Mouse (Mus musculus): ENCODE measurements at regions not wholly inside any gene's neighbourhood (a gene's known extent, or its start where the extent isn't known, plus 50 kb on each side); places are given as distances from the start of the nearest gene placed in this dataset.
"Not testable (repeated sequence)": the region's sequence is repeated elsewhere in the genome, so short reads cannot be mapped to it uniquely, and the experiment has no call there.

DNA sequence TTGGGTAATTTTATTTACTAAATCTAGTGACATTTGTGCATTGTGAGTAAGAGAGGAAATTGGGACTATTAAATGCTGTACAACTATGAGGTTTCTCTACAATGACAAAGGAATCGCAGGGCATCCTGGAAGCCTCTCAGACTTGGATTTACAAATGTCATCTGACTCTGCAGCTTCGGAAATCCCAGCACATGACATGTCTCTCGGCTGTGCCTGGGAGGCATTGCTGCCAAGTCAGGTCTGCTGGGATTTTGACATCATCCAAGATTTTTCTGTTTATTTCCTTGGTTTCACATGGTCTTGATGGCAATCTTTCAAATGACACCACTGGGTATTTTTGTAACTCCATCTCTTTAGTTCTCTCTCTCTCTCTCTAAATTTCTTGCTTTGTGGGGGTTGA lies 99.4 kb upstream of the Hivep1 start:
- no peak overlapping the region for H3K4me2 ChIP-seq (ENCODE audit: low read length)
- ATAC-seq (ENCODE audit: low FRiP score, low TSS enrichment): no peak

DNA sequence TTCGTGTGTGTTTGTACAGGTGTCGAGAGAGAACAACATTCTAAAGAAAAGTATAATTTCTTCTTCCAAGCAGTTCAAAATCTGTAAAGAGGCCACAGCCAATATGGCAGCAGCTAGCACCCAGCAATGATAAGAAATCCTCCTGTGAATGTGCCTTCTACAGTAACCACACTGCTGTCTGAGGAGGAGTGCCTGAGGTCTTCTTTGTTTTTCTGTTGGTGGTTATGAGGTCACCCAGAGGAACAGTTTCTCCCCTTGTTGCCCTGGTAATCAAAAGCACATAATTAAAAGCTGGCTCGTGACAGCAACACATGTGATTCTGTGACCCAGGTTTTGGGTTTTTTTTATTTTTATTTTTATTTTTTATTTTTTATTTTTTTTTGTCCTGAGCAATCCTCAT lies 100.8 kb upstream of the Adtrp start:
- H3K27me3 ChIP-seq (ENCODE audit: control insufficient read depth, insufficient read depth, low read length): no peaks in the 10 kb centered on the region
- 89% methylated on average over 3 of the region's 3 CpGs for WGBS
- no peak overlapping the region for H3K9ac ChIP-seq (replicated peaks; ENCODE audit: low read length)
- no peak for ATAC-seq (ENCODE audit: low FRiP score, low TSS enrichment)
- H3K4me3 ChIP-seq (replicated peaks; ENCODE audit: low read depth, low read length): no peak overlapping the region
- peaks cover 4% of the 10 kb centered on the region; the same call in 1 of the 2 replicates for H3K4me1 ChIP-seq (ENCODE audit: control insufficient read depth, insufficient read depth, low read length)
- H3K27ac ChIP-seq (replicated peaks; ENCODE audit: low read depth, low read length): no peak overlapping the region
- no peaks in the 10 kb centered on the region for H3K36me3 ChIP-seq (ENCODE audit: control insufficient read depth, insufficient read depth, low read length)
- H3K9me3 ChIP-seq (ENCODE audit: control insufficient read depth, low read length): no peaks in the 10 kb centered on the region
- DNase-seq: no peak
- no peak overlapping the region for H3K4me2 ChIP-seq (ENCODE audit: low read length)

More for the DNA sequence above, 99.4 kb upstream of the Hivep1 start:
- Histone ChIP-seq H3K27ac (replicated peaks; ENCODE audit: low read depth, low read length) (no peak overlapping the region), H3K9ac (replicated peaks; ENCODE audit: low read length) (no peak overlapping the region), H3K4me3 (replicated peaks; ENCODE audit: low read depth, low read length) (no peak overlapping the region), H3K4me1 (ENCODE audit: control insufficient read depth, insufficient read depth, low read length) (no peaks in the 10 kb centered on the region), H3K27me3 (ENCODE audit: control insufficient read depth, insufficient read depth, low read length) (no peaks in the 10 kb centered on the region), H3K9me3 (ENCODE audit: control insufficient read depth, low read length) (no peaks in the 10 kb centered on the region), H3K36me3 (ENCODE audit: control insufficient read depth, insufficient read depth, low read length) (no peaks in the 10 kb centered on the region)
- WGBS: 70% methylated on average over 3 of the region's 3 CpGs
- peak; percentile 27 for DNase-seq

DNA sequence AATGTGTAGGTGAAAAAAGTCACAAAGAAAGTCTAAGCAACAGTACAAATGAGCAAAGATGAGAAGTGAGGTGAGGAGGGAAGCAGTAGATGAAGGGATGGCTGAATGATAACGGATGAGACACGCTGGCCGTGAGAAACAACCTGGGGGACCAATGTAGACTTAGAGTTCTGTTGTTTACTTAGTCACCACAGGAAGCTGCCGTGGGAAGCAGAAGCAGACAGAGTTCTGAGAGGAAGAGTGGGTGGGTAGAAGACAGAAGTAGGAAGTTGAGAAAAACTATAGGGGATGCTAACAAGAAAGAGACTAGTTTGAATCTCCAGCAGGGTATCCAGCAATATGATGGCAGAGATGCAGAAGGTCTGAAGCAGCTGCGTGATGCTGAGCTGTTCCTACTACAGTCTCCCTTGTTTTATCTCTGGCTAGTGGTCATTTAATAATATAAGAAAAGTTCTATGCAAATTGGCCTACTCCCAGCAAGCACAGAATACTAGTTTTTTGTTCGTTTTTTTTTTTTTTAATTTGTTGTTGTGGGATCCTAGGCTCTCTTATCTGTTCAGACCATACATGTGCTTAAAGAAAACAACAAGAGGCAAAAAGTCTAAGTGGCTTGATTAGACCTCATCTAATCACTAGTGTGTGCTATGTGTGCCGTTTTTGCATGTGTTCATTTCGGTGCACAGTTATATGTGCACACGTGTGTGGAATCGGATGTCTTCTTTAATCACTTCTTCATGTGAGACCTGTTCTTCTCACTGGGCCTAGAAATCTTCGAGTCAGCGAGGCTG lies 85.0 kb upstream of the Adtrp start:
- ATAC-seq (ENCODE audit: low FRiP score, low TSS enrichment): no peak
- 89% methylated on average over 12 of the region's 12 CpGs for WGBS
- no peak for DNase-seq

DNA sequence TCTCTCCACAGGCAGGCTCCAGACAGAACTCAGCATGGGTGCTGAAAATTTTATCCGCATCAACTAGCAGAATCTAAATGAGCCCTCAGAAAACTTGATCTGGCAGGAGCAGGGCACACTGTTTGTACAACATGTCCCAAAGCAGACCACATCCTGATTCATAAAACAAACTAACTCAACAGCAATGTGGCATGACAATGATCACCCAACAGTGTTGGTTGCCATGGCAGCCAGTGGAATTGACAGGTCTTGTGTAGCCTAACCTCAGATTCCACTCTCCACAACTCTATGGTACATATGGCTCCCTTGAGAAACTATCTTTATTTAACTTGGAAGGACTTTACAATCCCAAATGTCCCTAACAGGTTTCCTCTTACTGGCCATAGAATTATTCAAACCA lies 82.3 kb upstream of the Adtrp start:
- Histone ChIP-seq H3K27me3 (ENCODE audit: control insufficient read depth, insufficient read depth, low read length) (no peaks in the 10 kb centered on the region), H3K36me3 (ENCODE audit: control insufficient read depth, insufficient read depth, low read length) (no peaks in the 10 kb centered on the region), H3K9ac (replicated peaks; ENCODE audit: low read length) (no peak overlapping the region), H3K4me2 (ENCODE audit: low read length) (no peak overlapping the region), H3K27ac (replicated peaks; ENCODE audit: low read depth, low read length) (no peak overlapping the region), H3K9me3 (ENCODE audit: control insufficient read depth, low read length) (no peaks in the 10 kb centered on the region), H3K4me3 (replicated peaks; ENCODE audit: low read depth, low read length) (no peak overlapping the region), H3K4me1 (ENCODE audit: control insufficient read depth, insufficient read depth, low read length) (no peaks in the 10 kb centered on the region)
- 63% methylated on average over 1 of the region's 1 CpGs for WGBS
- ATAC-seq (ENCODE audit: low FRiP score, low TSS enrichment) (no peak), DNase-seq (no peak)

More for the DNA sequence above, 85.0 kb upstream of the Adtrp start:
- Histone ChIP-seq H3K4me1 (ENCODE audit: control insufficient read depth, insufficient read depth, low read length) (no peaks in the 10 kb centered on the region), H3K9ac (replicated peaks; ENCODE audit: low read length) (no peak overlapping the region), H3K4me2 (ENCODE audit: low read length) (no peak overlapping the region), H3K9me3 (ENCODE audit: control insufficient read depth, low read length) (no peaks in the 10 kb centered on the region), H3K4me3 (replicated peaks; ENCODE audit: low read depth, low read length) (no peak overlapping the region), H3K27ac (replicated peaks; ENCODE audit: low read depth, low read length) (no peak overlapping the region), H3K27me3 (ENCODE audit: control insufficient read depth, insufficient read depth, low read length) (no peaks in the 10 kb centered on the region), H3K36me3 (ENCODE audit: control insufficient read depth, insufficient read depth, low read length) (no peaks in the 10 kb centered on the region)

DNA sequence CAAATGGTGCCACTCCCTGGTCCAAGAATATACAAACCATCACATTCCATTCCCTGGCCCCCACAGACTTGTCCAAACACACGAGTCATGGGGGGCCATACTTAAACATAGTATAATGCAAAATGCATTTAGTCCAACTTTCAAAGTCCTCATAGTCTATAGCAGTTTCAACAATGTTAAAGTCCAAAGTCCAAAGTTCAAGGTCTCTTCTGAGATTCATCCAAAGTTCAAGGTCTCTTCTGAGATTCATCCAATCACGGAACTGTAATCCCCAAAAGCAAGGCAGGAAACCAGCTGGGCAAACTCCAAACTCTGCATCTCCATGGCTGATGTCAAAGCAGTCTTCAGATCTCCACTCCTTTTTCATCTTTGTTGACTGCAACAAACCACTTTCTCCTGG lies 78.4 kb upstream of the Adtrp start:
- ATAC-seq (ENCODE audit: low FRiP score, low TSS enrichment); H3K27ac ChIP-seq (replicated peaks; ENCODE audit: low read depth, low read length); H3K9me3 ChIP-seq (ENCODE audit: control insufficient read depth, low read length); H3K4me1 ChIP-seq (ENCODE audit: control insufficient read depth, insufficient read depth, low read length); H3K27me3 ChIP-seq (ENCODE audit: control insufficient read depth, insufficient read depth, low read length); H3K9ac ChIP-seq (replicated peaks; ENCODE audit: low read length); H3K4me3 ChIP-seq (replicated peaks; ENCODE audit: low read depth, low read length); DNase-seq; H3K4me2 ChIP-seq (ENCODE audit: low read length); H3K36me3 ChIP-seq (ENCODE audit: control insufficient read depth, insufficient read depth, low read length): not testable (repeated sequence)
- 87% methylated on average over 2 of the region's 2 CpGs for WGBS

DNA sequence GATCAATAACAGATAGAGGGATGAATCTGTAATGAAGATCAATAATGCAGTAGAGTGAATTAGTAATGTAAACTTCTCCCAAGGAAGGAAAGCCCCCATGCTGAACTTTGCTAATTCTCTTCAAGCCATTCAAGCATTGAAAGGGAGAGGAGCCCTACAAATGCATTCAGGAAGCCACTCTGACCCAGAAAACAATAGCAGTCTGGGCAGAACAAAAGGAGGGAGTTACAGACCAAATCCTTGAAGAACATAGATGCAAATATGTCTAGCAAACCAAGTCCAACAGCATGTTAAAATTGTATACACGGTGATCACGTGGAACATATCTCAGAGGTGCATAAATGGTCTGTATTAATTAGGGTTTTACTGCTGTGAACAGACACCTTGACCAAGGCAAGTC lies 77.7 kb upstream of the Adtrp start:
- Histone ChIP-seq H3K36me3 (ENCODE audit: control insufficient read depth, insufficient read depth, low read length) (no peaks in the 10 kb centered on the region), H3K4me1 (ENCODE audit: control insufficient read depth, insufficient read depth, low read length) (no peaks in the 10 kb centered on the region), H3K9ac (replicated peaks; ENCODE audit: low read length) (no peak overlapping the region), H3K4me3 (replicated peaks; ENCODE audit: low read depth, low read length) (no peak overlapping the region), H3K4me2 (ENCODE audit: low read length) (no peak overlapping the region), H3K27me3 (ENCODE audit: control insufficient read depth, insufficient read depth, low read length) (no peaks in the 10 kb centered on the region), H3K27ac (replicated peaks; ENCODE audit: low read depth, low read length) (no peak overlapping the region), H3K9me3 (ENCODE audit: control insufficient read depth, low read length) (no peaks in the 10 kb centered on the region)
- ATAC-seq (ENCODE audit: low FRiP score, low TSS enrichment): no peak
- DNase-seq: no peak
- WGBS: 28% methylated on average over 2 of the region's 2 CpGs

DNA sequence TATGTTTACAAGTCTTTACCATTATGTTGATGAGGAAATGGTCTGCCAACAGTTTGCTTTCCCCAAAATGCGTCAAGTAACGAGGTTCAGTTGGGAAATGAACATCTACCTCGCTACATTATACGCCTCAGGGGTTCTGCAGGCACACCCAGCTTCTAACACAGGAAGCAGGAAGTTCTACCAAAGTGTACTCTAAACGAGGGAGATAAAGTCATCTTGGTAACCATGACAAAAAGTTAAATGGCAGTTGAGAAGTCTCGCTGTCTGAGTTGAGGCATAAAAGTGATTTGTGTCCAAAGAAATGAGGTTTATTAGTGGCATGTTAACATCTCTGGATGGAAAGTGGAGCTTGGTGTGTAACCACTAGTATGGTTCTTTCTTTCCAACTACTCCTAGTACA lies 73.7 kb upstream of the Adtrp start:
- Histone ChIP-seq H3K4me3 (replicated peaks; ENCODE audit: low read depth, low read length) (no peak overlapping the region), H3K27me3 (ENCODE audit: control insufficient read depth, insufficient read depth, low read length) (no peaks in the 10 kb centered on the region), H3K4me1 (ENCODE audit: control insufficient read depth, insufficient read depth, low read length) (peaks cover 10% of the 10 kb centered on the region), H3K4me2 (ENCODE audit: low read length) (no peak overlapping the region), H3K36me3 (ENCODE audit: control insufficient read depth, insufficient read depth, low read length) (no peaks in the 10 kb centered on the region), H3K9ac (replicated peaks; ENCODE audit: low read length) (no peak overlapping the region), H3K9me3 (ENCODE audit: control insufficient read depth, low read length) (no peaks in the 10 kb centered on the region), H3K27ac (replicated peaks; ENCODE audit: low read depth, low read length) (no peak overlapping the region)
- DNase-seq (no peak), ATAC-seq (ENCODE audit: low FRiP score, low TSS enrichment) (no peak)
- 89% methylated on average over 6 of the region's 6 CpGs for WGBS

DNA sequence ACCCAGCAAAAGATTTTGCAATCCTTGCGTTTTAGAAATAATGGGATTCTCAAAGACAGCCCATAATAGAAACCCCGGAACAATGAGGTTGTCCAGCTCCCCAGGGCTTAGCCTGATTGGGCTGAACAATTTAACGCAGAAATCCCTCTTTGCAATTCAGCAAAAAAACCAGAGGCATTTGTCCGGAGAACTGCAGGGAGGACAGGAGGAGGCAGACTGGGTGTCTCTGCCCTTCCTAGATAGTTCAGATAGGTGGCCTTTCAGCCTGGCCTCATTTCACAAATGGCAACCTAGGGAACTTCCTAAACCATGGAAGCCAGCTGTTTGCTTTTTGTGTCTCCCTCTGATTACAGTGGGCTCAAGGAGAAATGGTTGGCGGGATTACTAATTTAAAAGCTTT lies 71.0 kb upstream of the Adtrp start:
- Histone ChIP-seq H3K9ac (replicated peaks; ENCODE audit: low read length) (no peak overlapping the region), H3K27ac (replicated peaks; ENCODE audit: low read depth, low read length) (no peak overlapping the region; the same call in 1 of the 2 replicates), H3K36me3 (ENCODE audit: control insufficient read depth, insufficient read depth, low read length) (no peaks in the 10 kb centered on the region), H3K9me3 (ENCODE audit: control insufficient read depth, low read length) (no peaks in the 10 kb centered on the region), H3K4me3 (replicated peaks; ENCODE audit: low read depth, low read length) (no peak overlapping the region), H3K4me1 (ENCODE audit: control insufficient read depth, insufficient read depth, low read length) (peaks cover 10% of the 10 kb centered on the region), H3K27me3 (ENCODE audit: control insufficient read depth, insufficient read depth, low read length) (no peaks in the 10 kb centered on the region), H3K4me2 (ENCODE audit: low read length) (0 out of 2 replicates have a peak overlapping the region, but pooled peaks have one; percentile 22)
- WGBS: 6% methylated on average over 5 of the region's 5 CpGs
- DNase-seq (peak; percentile 50), ATAC-seq (ENCODE audit: low FRiP score, low TSS enrichment) (no peak)

DNA sequence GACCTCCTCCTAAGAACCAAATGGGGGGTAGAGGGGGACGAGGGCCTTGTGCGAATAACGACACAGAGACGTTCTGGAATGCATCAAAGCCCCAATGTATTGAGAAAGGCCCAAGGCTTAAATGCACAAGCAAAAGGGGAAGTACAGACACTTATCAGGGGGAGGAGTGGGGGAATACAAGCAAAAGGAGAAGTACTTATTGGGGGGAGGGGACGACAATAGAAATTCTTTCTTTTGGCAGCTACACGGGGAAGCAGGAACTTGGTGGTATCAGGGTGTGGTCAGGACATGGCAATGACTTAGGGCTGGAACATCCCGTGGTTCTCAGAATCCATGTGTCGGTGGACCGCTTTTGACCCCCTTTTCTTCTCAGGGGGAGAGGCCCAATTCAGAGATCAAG lies 68.3 kb upstream of the Adtrp start:
- peaks cover 10% of the 10 kb centered on the region for H3K4me1 ChIP-seq (ENCODE audit: control insufficient read depth, insufficient read depth, low read length)
- not testable (repeated sequence) for H3K36me3 ChIP-seq (ENCODE audit: control insufficient read depth, insufficient read depth, low read length); H3K27me3 ChIP-seq (ENCODE audit: control insufficient read depth, insufficient read depth, low read length); H3K27ac ChIP-seq (replicated peaks; ENCODE audit: low read depth, low read length); H3K4me3 ChIP-seq (replicated peaks; ENCODE audit: low read depth, low read length); H3K9me3 ChIP-seq (ENCODE audit: control insufficient read depth, low read length); ATAC-seq (ENCODE audit: low FRiP score, low TSS enrichment); H3K4me2 ChIP-seq (ENCODE audit: low read length); DNase-seq; H3K9ac ChIP-seq (replicated peaks; ENCODE audit: low read length)
- WGBS: 89% methylated on average over 9 of the region's 9 CpGs
